Mouse (Mus musculus): ENCODE results near the gene Tmem204.

Gene Tmem204

DNA sequence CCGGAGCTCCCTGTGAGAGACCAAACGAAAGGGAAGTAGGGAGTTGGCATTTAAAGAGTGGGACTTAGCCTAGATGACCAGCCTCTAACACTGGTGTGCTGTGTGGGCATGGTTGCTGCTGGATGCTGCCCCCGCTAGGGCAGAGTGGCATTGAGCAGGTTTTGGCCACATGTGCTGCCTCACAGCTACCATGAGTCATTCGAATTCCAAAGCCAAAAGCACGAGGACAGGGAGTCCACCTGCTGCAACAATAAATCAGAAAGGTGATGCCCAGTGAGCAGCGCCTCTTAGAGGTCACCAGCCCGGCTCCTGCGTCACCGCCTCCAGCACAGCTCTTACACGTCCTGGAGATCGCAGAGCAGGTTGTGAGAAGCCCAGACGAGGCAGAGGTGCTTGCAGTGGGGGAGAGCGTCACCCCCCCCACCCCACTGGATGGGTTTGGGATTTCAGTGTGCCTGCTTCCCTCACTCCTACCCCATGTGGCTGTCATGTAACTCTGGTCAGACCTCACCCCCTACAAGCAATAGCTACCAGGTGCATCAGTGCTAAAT lies 1.5 kb upstream of the Tmem204 start:
- DNase-seq: no peak

GRCm38 (mm10) chr17:25082887-25083286 lies 504 bp downstream of the Tmem204 start:
- no peak for DNase-seq

- peak; percentile 51 for DNase-seq
Measured at GRCm38 (mm10) chr17:25082081-25082847, 1.1 kb downstream of the Tmem204 start.

- peak; percentile 84 for DNase-seq
Measured at GRCm38 (mm10) chr17:25080960-25081381, 2.4 kb downstream of the Tmem204 start.

DNA sequence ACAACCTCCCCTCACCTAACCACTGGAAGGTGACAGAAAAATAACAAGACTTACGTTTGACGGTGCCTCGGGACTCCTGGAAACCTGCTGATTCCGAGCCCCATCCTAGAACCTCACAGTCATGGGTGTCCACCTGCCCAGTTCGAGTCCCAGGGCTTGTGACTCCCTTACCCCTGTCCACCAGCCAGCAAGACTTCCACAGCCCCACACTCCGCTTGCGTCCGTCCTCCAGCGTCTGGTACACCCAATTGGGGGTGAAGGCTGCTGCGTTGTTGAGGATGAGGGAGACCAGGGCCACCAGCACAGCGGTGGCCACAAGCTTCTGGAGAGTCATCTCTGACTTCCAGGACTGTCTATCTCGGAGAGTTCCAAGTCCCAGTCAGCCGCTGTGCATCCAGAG lies 3.2 kb downstream of the Tmem204 start:
- DNase-seq: no peak

DNA sequence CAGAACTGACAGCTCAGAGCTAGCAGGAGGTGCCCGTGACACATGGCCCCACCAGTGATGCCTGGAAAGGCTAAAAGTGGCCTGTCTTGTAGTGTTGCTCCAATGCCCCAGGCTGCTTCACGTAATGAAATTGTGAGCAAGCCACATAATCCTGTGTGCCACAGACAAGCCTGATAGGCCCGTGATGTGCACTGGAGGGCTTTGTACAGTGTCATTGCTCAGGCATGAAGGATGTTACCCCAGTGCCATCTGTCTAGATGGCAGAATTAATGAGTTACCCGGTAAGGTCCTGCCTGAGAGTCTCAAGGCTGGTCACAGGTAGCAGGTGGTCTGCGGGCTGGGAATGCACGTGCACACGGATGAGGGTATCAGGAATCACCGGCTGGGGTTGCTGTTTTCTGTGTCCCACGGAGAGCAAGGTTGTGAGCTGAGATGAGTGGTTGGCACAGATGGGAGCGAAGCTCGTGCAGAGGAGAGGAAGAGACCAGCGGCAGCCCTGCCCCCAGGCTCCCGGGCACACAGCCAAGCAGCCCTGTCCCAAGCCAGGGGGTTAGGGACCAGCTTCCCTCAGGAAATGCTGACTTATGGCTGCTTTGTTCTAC lies 5.5 kb downstream of the Tmem204 start:
- DNase-seq: peak; percentile 74

- no peak for DNase-seq
Measured at GRCm38 (mm10) chr17:25076906-25077305, 6.5 kb downstream of the Tmem204 start.

DNA sequence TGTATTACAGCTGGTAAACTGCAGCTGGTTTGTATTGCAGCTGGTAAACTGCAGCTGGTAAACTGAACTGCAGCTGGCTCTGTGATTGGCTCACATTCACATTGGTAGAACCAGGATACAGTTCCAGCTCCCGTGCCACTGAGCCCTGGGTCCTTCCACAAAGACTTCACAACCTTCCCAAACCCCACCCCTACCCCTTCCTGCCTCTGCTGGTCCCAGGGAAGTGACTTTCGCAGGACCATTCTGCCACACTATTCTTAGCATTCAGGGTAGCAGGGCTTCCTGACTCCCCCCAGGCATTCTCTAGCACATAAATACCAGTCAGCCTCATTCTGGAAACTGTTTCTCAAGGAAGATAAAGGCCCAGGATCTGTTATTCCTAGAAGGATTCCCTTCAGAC lies 14.7 kb downstream of the Tmem204 start:
- no peak for DNase-seq

GRCm38 (mm10) chr17:25067442-25067851 lies 15.9 kb downstream of the Tmem204 start:
- peak; percentile 75 for DNase-seq

DNA sequence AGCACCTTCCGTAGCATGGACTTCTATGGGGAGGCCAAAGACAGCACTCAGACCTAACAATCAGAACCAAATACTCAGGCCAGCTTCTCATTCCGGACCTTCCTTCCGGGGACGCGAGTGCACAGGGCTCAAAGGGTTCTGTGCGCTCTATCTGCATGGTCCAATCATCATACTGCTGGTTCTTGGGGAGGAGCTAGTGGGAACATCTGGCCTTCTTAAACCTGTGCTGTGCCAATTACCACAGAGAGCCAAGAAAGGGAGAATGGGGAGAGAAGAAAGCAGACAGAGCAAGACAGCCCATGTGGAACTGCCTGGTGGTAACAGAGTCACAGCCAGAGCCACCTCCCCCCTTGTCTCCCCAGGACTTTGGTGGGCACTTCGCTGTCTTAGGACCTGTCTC lies 16.8 kb downstream of the Tmem204 start:
- DNase-seq: no peak

DNA sequence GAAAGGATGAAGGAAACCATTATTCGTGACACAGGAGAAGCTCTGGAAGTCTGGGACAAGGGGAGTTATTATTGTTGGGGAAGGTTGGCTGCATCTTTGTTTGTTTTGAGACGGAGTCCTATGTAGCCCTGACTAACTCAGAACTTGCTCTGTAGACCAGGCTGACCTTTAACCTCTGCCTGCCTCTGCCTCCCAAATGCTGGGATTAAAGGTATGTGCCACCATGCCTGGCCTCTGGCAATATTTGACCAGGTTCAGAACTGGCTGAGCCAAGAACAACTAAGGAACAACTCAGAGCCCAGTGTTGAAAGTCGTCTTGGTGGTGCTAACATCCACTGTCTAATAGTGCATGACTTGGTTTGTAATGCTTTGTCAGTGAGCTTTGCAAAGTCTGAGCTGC lies 18.2 kb downstream of the Tmem204 start:
- peak; percentile 53 for DNase-seq

- DNase-seq: peak; percentile 72
Measured at GRCm38 (mm10) chr17:25064351-25064750, 19.0 kb downstream of the Tmem204 start.

- no peak for DNase-seq
Measured at GRCm38 (mm10) chr17:25063872-25064271, 19.5 kb downstream of the Tmem204 start.

- DNase-seq: no peak
Measured at GRCm38 (mm10) chr17:25063261-25063660, 20.1 kb downstream of the Tmem204 start.

DNA sequence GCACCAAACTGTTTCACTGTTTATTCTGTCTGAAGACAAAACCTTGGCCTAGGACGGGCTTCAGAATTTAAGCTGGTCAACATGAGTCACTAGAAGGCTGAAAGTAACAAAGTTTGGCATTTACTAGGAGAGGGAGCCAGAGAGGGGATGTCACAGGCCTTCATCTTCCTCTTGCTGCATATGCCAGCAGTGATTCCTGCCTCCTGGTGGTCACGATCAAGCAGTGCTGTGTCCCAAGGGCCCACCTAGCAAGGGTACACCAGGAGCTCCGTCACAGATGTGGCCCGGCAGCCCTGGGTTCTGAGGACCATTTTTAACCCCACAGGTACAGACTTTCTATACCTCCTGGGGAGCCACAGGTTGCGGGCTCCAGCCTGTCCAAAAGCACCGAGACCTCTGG lies 26.4 kb downstream of the Tmem204 start:
- DNase-seq: no peak

DNA sequence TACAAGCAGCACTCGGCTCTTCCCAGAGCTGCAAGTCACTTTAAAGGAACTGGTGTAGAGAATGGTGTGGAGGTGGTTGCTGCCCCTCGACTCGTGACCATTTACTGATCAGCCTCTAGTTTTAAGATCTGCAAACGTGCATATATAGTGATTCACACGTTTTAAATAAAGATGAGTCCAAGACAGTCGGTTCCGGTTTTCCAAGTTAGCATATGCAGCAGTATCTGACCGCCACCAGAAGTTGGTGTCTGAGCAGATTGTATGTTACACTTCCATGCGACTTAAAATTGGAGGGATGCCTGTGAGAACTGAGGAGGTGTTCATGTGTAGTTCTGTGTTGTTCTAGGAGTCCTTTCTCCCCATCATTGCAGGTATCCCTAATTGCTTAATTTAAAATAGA lies 30.1 kb downstream of the Tmem204 start:
- DNase-seq: no peak

DNA sequence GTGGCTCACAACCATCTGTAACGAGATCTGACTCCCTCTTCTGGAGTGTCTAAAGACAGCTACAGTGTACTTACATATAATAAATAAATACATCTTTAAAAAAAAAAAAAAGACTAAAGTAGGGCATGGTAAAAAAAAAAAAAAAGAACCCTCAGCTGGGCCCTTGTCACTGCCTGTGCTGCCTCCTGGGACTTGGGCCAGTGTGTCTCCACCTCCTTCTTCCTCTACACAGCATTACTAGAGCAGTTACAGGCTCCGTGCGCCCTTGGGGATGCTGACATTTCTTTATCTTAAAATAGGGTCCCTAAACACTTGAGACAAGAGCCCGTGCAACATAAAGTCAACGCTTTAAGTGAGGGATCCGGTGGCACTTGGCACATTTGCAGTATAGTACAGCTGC lies 36.2 kb downstream of the Tmem204 start:
- DNase-seq: no peak

DNA sequence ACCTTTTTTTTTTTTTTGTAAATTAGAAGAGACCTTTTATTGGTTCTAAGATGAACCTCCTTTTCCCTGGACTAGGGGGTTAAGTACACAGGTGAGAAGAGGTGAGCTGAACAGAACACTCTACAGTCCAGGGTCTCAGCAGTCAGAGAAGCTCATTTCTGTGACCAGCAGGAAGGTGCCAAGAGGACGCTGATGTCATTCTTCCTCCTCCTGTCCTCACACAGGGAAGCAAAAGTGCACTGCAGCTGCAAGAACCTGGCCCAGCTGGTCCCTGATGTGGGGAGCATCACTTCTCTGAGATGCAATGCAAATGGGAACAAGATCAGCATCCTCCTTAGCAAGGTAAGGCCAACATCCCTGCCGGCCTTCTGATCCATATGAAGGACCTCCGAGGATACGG lies 38.1 kb downstream of the Tmem204 start:
- DNase-seq: no peak

DNA sequence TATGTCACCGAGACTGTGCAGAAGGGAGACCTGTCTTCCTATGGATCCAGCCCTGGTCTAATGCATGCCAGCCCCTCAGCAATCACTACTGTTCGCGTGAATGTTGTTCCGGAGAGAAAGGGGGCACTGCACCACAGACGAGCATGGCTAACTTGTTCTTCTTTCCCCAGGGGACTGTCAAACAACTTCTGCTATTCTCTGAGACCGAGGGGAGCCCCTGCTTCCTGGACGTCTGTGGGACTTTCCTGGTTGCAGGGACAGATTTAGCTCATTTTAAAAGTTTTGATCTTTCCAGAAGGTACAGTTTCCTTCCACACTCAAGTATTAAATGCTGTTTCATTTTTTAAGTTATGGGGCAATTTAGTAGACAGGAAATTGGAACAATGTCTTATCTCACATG lies 38.5 kb downstream of the Tmem204 start:
- no peak for DNase-seq

DNA sequence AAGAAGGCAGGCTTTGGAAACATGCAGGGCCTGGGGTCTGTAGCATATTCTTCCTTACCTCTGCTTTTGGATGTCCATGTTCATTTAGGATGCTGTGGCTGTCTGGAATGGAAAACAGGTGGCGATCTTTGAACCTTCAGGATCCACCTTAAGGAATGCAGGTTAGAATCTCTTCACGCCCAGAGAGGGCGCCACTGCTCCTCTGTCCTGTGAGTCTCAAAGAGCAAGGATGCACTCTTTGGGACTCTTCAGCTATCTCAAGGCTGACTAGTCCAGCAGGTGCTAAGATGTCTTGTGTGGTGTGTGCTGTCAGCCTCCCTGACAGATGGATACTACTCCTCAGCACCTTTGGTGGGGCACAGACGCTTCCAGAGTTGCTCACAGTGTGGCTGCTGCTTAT lies 47.2 kb downstream of the Tmem204 start:
- no peak for DNase-seq

GRCm38 (mm10) chr17:25016292-25017132 lies 66.9 kb downstream of the Tmem204 start:
- DNase-seq: peak; percentile 86

- peak; percentile 100 for DNase-seq
Measured at GRCm38 (mm10) chr17:25015655-25016291, 67.6 kb downstream of the Tmem204 start, which contains the start of the genes Cramp1l and Ift140. TSS of gene Cramp1l (minus strand) at chr17:25015788. TSS of gene Ift140 (plus strand) at chr17:25016085.
